Mouse (Mus musculus) large intestine, adult 2 months (tissue): ENCODE data around the gene Supt4a. TPM values are rescaled to one million over a fixed set of nuclear protein-coding genes. Genes with fewer than 3 reads are reported as not detected.

Source experiments
- DNase-seq: peaks from one replicate; pipeline ENCODE4 v3.0.0-alpha.2; 2012; ENCODE audit warnings: low read depth, low spot score
- WGBS: fragments of 180-500 bp; shearing (Covaris S2); methylation state at CpG from one replicate; pipeline ENCODE4 v1.1.7; 2018; 5-methylcytosine and 5-hydroxymethylcytosine counted together
- polyA plus RNA-seq: library from polyadenylated mRNA; depleted of rRNA; stranded (reverse); fragments of >200 nt; gene quantifications from 2 replicates; pipeline ENCODE4 v1.2.3, GENCODE M21; 2012

The Supt4a gene
- polyA plus RNA-seq, 1 experiment = 76.6 TPM

DNA sequence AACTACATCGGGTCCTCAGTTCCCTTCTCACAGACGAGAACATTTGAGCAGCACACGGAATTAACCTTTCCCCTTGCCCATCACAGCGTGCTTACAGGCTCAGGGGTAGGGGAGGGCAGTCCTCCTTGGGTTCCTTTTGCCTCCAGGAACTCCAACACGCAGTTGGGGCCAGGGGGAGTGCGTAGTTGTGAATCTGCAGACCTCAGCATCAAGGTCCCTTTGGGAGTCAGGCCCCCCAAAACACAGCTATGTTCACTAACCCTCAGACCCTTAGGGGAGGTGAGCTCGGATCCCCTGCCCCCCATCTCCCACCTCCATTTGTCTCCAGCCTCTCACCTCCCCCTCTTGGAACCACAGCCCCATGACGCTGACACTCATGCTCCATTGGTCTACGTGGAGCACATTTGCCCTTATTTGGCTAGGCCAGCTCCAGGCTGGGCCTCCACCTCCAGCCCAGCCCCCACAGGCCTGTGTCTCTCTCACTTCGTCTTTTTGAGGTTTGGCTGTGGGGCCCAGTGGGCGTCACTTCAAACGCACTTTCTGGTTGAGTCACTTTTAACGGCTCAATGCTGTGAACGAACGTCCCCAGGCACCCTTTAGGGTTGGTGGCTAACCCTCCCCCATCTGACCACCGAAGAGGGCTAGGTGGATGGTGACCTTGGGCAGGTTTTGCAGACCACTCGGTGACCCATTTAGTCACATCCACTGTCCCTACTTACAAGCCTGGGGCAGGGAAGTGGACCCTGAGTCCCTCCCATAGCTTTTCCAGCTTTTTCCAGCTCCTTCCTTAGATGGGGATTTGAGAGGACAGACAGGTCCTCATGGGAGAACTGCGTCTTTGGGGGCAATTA lies 12.1 kb downstream of the Supt4a start:
- DNase-seq = no peak
- WGBS = 48% methylated on average over 18 of the region's 18 CpGs

DNA sequence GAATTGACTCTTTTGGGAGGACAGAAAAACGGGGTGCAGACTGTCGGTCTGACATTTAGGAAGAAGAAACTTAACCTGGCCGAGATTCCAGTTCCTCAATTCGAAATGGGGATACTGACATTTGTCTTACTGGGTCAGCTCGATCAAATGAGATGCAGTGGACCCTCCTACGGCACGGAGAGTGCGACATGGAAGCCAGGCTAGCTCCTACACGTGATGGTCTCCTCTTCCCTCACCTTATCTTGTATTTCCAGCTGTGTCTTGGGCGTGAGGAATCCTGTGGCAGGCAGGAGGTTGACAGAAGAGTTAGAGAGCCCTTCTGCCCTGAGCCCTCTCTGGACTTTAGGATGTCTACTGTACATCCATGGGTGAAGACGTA lies 12.7 kb downstream of the Supt4a start:
- 75% methylated on average over 11 of the region's 11 CpGs for WGBS
- DNase-seq = no peak

DNA sequence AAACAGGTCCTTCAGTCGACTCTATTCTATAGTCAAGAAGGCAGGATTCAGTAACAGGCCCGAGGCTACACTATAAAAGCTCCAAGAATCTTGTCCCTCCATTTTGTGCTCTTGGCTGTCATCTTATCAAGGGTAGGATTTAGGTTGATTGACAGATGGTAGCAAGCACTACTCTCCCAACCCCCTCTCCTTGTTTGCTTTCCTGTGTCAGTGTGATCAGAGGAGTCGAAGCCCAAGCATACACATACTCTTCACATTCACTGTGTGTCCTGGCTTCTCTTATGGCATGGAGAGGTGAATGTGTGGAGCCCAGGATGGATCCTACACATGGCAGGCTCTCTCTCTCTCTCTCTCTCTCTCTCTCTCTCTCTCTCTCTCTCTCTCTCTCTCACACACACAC lies 13.2 kb downstream of the Supt4a start:
- 71% methylated on average over 3 of the region's 3 CpGs for WGBS
- DNase-seq = no peak

DNA sequence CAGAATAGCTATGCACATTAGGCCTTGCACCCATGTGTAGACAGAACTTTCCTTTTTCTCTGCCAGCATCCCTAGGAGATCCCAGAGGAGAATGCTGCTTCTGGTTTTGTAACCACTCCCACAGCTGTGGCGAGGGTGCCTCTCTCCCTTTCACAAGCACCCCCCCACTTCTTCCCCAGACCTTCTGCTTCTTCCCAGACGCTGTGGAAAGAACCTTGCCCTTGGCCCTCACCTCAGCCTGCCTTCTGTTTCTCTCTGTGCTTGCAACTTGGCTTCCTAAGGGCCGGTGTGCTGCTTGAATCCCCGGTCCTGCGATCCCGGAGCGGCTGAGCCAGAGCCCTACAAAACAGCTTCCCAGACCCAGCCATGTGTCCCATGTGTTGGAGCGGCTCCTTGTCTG lies 13.7 kb downstream of the Supt4a start:
- no peak for DNase-seq
- WGBS = 71% methylated on average over 8 of the region's 8 CpGs

DNA sequence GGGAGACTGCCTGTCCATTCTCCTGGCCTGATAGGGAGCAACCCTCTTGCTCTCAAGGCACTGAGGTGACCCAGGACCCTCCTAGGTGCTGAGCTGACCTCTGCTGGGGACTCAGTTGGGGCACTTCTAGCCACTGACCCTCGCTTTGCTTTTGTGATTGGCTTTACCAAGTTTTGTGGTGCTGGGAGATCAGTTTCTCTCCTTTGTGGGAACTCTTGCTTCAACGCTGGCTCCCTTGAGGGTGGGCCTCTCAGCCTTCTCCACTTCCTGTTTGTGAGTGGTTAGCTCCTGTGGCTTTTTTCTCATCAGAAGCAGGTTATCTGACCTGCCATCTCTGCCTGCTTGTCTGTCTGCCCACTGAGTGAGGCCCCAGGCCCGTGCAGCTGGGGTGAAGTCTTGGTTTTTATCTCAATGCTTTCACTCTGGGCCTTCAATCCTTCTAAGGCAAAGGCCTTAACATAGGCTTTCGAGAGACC lies 14.2 kb downstream of the Supt4a start:
- no peak for DNase-seq
- WGBS = 55% methylated on average over 4 of the region's 4 CpGs

DNA sequence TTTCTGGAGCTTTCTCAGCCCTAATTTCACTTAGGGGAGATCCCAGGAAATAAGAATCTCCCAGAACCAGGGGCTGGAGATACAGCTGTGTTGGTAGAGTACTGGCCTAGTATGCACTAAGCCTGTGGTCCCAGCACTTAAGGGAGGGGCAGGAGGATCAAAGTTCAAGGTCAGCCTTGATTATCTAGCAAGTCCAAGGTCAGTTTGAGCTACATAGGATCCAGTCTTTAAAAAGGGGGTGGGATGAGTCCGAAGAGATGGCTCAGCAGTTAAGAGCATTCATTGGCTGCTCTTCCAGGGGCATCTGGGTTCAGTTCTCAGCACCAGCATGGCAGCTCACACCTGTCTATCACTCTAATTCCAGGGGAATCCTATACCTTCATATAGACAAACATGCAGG lies 15.0 kb downstream of the Supt4a start:
- WGBS = 72% methylated on average over 1 of the region's 1 CpGs
- no peak for DNase-seq

DNA sequence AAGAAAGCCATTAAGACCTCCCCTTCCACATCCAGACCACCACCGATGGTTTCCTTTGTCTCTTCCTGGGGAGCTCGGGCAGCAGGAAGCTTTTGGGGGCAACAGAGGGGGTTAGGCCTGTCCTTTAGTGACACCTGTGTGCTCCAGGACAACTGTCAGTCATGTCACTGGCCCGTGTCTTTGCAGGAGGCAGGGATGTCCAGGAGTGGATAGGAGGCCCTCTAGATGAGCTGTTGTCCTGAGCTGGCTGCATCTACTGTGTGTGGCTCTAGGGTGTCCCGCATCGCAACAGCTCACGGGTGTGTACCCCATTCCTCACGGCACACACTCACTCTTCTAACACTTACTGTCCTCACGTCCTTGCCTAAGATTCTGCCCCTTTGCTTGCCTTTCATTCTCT lies 15.9 kb downstream of the Supt4a start:
- no peak for DNase-seq
- 80% methylated on average over 8 of the region's 8 CpGs for WGBS

DNA sequence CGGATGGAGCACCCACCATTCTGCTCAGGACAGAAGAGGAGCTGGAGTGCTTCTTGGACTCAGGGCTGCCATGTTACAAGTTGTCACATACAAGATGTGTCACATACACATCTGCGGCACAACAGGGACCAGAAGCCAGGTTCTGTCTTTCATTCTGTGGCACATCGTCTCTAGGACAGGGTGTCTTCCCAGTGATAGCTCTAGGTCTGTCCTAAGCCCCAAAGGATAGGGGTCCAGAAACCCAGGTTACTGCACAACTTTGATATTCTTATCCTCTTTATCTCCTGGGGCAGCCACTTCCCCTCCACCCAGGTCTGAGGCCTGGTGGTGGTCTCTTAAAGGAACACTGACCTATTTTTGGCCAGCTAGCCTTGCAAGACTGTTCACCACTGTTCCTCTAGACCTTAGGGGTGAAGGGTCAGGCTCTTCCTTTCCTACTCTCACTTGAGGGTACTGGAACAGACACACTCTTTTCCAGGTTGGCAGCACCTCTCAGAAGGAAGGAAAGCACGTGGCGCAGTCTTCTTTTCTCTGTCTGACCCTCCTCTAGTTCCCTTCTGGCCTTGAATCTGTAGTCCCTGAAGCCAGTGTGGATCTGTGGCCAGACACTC lies 16.6 kb downstream of the Supt4a start:
- WGBS = 77% methylated on average over 5 of the region's 5 CpGs

DNA sequence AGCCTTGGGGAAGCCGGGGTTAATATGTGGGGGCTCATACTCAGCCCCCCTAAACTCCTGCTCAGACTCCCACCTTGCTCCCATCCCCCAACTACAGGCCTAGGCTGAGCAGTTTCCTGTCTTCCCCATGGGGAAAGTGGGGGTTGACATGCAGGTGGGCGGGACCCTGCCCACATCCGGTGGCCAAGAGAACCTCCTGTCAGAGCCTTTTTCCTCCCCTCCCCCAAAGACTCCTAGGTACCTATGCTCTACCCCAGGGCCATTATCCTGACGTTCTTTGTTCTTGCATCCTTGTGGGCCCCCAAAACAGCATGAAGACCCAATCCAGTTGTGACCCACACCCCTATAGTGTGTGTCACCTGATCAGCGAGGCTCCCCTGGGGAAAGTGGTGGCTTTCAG lies 17.3 kb downstream of the Supt4a start:
- WGBS = 65% methylated on average over 5 of the region's 5 CpGs
- DNase-seq = no peak

More for the DNA sequence above, 16.6 kb downstream of the Supt4a start:
- no peak for DNase-seq

DNA sequence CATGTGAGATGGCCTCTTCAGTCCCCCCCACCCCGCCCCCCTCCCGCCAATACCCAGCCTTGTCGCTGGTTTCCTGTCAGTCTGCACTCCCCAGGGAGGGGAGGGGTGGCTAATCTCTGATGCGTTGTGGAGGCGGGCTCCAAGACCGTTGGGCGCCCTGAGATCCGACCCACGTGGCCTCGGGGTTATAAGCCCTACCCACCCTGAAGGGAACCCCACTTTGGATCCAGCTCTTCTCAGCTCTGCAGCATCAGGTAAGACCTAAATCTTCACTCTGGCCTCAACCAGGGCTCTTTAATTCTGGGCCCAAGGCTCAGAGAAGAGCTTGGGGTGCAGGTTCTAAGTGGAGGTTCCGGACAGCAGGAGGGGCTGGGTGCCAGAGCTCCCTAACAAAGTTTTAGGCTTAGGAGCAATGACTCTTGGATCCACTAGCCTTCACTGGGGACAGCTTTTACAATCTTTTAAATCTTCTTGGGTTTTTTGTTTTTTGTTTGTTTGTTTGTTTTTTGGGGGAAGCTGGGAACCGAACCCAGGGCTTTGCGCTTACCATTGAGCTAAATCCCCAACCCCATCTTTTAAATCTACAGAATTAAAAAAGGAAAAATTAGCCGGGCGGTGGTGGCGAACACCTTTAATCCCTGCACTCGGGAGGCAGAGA lies 18.1 kb downstream of the Supt4a start:
- DNase-seq = no peak
- 65% methylated on average over 17 of the region's 17 CpGs for WGBS

DNA sequence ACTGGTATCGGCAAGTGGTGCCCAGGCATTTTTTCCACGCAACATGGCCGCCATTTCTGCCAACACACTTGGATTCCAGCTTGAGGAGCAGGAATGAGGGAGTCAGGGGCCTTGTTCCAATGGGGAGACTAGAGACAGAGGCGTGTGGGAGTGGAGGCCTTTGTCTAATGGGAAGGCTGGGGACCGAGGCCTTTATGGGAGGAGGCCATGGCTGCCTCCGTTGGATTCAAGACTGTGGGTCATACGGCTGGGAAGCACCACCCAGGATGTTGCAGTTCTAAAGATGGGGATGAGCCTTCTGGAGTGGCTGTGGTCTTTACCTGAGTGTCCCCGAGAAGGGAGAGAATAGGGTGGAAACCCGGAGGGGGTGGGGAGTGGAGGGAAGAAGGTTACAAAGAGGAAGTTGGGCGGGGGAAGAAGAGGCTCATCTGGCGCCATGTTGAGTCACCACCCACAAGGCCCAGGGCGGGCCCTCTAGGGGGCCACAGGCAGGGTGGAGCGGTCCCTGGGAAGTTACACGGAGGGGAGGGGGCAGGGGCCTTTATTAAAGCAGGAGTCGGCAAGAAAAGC lies 19.0 kb downstream of the Supt4a start:
- WGBS = 78% methylated on average over 15 of the region's 15 CpGs
- DNase-seq = no peak

DNA sequence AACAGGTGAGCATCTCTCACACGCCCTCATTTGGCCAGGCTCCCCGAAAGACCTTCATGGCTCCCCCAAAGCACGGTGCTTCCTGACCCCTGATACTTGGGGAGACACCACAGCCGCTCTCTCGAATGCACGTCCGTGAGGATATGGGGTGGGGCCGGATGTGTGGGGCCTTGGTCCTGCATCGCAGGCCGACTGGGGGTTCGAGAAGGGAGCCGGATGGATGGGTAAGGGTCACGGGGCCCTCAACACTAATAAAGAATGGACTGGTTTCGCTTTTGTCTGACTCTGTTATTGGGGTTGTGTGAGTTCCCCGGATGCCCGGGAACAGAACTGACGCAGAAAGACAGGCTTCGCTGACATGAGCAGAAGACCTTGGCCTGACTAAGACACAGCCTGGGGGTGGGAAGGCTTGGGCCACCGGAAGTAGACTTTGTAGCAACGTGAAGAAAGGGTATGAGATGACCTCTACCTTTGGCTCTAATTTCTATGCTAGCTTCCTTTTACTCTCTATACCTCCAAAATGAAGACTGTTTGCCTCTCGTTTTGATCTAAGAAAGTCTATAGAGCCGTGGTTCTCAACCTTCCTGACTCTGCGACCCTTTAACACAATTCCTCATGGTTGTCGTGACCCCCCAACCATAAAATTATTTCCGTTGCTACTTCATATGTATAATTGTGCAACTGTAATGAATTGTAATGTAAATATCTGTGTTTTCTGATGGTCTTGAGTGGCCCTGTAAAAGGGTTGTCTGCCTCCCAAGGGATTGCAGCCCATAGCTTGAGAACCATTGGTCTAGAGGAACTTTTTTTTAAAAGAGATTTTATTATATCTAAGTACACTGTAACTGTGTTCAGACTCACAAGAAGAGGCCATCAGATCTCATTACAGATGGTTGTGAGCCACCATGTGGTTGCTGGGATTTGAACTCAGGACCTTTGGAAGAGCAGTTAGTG lies 19.9 kb downstream of the Supt4a start:
- WGBS = 78% methylated on average over 25 of the region's 25 CpGs
- no peak for DNase-seq

DNA sequence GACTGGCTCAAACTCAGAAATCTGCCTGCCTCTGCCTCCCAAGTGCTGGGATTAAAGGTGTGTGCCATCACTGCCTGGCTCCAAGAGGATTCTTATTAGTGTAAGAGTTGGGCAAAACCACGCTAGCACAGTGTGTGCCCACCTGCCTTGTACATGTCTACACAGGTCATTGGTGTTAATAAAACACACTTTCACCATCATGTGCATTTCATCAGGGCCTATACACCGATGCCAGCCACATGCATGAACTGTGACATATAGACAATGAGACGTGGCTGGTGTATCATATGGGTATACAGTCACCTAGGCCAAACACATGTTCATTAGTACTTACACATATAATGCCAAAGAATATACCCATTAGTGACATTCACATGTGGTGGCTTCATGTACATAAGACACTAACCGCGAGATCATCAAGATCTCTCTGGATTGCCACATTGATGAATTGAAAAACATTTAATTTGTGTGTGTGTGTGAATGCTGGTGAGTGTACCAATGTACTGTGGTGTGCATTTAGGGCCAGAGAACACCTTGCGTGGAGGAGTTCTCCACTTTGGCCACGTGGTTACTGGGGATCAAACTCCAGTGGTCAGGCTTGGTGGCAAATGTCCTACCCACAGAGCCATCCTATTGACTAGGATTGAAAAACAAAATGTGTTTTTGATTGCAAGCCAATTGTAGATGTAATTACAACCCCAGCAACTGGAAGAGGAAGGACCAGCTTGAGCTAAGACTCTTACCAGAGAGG lies 21.0 kb downstream of the Supt4a start:
- DNase-seq = no peak
- 77% methylated on average over 7 of the region's 7 CpGs for WGBS

DNA sequence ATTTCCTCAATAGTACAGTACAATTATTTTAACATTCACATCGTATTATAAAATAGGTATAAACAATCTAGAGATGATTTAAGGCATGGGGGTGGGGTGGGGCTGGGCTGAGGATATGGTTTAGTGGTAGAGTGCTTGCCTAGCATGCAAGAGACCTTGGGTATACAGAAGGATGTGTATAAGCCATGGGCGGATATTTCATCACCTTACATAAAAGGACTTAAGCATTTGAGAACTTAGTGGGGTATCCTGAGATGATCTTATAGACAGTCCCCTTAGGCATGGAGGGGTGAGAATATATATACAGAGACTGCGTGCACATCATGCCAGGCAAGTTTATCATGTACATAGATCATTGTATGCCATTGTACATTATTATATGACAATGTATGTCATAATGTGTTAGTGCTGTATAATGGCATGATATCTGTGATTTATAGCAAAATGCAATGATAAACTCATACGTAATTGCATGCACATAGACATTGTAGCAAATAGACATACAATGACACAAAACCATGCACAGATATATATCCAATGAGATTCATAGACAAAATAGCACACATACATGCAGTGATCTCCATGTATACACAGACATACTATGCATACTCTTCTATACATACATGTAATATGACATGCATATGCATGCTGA lies 21.7 kb downstream of the Supt4a start:
- no peak for DNase-seq
- 65% methylated on average over 4 of the region's 4 CpGs for WGBS

DNA sequence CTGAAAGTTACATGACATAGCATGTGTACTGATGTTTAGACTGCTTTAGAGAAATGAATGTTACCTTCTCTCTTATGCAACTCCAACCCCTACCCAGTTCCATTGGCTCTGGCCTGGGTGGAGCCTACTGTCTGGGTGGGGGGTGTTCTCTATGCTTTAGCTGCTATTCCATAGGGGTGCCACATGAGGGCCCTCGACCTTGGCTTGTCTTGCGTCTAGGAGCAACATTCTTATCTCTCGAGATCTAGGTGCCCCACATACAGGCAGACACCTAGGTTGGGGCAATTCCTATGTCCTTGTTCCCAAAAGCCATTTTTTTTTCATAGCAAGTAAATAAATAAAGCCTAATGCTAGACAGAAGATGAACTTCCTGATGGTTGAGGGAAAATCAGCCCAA lies 22.3 kb downstream of the Supt4a start:
- WGBS = 4% methylated on average over 3 of the region's 3 CpGs
- no peak for DNase-seq

DNA sequence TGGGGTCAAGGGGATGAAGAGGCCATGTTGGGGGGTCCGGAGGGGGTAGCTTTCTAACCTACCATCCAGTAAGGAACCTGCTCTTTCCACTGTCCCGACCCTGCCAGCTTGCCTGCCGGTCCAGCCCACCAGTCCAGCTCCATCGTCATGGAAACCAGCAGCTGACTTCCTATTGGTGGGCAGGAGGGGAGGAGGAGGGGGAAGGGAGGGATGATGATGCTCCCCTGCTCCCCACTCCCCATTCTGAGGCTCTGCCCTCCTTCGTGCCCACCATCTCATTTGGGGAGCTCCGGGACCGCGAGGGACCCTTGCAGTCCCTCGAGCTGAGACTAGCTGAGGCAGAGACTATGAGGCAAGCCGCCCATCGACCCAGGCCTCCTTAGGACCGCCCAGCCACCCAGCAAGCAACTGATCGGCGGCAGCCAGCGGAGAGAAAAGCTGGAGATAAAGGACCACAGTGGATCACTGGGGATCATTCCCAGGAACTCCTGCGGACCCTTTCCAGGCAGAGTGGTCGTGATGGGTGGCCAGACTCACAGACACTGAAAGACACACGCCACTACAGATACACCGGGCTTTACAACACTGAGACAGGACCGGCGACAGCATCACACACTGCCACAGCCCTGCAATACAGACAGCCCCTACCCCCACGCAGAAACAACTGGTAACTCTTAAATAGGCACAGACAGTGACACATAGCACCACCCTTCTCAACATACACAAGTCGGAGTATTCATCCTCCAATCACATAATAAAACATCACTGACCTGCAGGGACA lies 23.1 kb downstream of the Supt4a start, which contains the start of gene Tspoap1:
Gene Tspoap1, plus strand, starts transcription at position 241 of the 781 bp plus-strand sequence.
- DNase-seq = no peak
- WGBS = 10% methylated on average over 23 of the region's 23 CpGs

DNA sequence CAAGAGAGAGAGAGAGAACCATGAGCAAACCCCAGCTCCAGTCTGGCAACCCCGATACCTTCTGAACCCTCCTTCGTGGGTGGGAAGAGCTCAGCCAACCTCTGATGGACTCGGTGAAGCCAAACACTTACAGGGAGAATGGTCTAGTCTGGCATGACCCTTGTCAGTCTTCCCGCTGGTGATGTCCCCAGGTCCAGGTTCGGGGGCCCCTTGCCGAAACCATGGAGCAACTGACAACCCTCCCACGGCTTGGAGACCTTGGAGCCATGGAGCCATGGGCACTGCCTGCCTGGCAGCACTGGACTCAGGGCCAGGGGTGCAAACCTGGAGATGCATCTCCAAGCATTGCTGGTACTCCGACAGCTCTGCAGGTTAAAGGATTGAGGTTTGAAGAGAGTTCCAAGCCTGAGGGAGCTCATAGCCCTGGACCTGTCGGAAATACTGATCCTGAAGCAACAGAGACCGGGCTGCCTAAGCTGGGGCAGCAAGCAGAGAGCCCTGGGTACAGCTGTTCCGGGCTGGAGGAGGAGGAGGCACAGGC lies 23.9 kb downstream of the Supt4a start:
- DNase-seq = no peak
- 66% methylated on average over 11 of the region's 11 CpGs for WGBS
